Mouse (Mus musculus): ENCODE results near the gene Bahcc1.

Gene Bahcc1

DNA sequence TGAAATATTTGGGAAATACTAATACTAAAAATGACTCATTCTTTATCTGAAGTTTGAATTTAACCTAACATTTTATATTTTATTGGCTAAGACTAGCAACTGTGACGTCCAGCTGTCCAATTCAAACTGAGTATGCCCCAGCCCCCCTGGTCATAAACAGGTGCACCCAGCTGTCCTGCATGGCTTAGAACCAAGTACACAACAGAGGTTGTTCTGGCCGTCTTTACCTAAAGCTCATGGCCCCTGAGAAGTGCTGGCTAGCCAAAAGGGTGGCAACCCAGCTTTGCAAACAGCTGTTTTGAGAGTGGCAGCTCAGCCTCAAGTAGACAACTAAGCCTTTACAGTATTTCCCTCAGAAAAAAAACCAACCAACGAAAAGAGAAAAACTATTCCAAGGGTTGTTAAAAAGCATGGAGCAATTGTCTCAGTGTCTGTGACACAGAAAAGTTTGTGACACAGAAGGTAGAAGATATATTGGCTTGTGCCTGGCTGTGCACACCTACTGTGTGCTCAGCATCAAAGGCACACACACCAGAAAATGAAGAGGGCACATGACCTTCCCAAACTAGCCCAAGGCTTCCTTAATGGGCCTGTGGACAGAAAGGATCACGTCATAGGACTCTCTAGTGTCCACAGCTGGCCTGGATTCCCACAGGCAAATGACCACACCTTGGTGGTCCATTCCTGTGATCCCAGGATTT lies 65.8 kb downstream of the Bahcc1 start:
- no peak for DNase-seq

DNA sequence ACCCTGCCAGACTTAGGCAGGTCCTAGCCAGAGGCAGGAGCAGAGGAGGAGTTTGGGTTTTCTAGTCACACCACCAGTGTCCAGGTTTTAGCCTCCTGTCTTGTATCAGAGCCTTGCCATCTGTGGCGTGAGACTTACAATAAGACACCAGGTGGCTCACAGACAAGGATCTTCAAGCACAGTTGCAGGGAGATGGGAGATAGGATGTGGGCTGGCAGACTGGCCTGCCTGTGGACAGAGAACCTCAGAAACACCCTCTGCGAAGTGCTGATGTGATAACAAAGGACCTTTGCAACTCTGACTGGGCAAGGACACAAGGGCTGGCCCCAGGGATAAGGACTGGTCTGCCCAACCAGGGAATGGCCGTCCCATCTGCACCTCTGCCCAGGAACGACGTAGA lies 66.7 kb downstream of the Bahcc1 start:
- DNase-seq, result no peak

DNA sequence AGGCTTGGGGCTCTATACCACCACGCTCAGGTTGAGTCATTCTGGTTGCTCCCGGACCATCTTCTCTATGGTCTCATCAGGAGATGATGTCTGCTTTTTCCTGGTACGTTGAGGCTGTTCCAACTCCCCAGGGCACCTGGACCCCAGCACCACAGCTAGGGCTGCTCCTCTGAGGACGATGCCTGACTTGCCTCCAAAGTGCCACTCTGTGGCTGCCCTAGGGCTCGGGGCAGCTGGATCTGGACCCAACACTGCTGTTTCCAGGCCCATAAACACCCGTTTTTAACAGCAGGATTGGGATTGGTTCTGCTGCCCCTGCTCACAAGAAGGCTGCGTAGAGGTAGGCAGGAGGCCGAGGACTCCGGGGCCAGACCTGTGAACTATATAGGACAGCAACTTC lies 70.4 kb downstream of the Bahcc1 start:
- DNase-seq, result no peak

DNA sequence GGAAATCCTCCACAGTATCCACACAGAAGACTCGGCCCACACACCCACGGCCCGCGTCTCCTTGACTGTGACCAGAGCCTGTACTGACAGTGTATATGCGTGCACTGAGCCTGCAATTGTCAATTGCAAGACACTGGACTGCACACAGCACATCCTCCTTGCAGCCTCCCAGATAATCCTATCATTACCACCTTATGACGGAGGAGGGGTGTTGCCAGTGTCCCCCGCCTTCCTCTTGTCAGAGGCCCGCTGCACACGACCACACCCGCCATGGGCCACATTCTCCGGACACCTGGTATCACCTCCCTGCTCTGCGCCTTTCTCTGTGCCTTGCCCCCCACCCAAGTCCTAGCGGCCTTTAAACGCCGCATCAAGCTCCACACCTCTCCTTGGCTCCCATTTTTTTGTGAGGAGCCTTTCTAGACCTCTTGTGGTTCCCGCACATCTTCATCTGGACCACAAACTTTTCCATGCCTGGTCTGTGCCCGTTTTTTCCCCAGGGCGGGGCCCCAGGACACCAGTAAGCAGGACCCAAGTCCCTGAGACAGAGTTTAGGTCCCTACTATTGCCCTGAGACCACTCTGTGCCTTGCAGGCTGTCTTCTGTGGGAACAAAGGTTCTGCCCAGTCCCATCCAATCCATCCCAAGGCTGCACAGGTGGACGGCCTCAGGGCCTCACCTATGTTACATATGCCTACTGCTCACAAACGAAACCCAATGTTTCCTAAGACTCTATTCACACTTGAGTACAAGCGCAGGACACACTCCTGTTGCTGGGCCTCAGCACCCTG lies 71.0 kb downstream of the Bahcc1 start:
- DNase-seq, result no peak

DNA sequence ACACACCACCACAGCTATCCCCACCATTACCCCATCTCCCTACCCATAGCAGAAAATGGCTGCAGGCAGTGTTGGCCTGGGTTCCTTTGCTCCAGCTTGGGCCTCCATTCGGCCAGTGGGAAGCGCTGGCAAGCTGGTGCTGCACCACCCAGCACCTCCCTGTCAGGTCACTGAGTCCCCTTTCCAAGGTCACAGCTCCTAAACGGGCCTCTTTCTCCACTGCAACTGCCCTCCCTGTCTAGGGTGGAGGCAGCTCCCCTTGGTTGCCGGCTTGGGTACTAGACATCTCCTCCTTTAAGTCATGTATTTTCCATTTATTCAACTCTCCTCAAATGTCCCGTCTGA lies 71.6 kb downstream of the Bahcc1 start:
- peak; percentile 41 for DNase-seq

DNA sequence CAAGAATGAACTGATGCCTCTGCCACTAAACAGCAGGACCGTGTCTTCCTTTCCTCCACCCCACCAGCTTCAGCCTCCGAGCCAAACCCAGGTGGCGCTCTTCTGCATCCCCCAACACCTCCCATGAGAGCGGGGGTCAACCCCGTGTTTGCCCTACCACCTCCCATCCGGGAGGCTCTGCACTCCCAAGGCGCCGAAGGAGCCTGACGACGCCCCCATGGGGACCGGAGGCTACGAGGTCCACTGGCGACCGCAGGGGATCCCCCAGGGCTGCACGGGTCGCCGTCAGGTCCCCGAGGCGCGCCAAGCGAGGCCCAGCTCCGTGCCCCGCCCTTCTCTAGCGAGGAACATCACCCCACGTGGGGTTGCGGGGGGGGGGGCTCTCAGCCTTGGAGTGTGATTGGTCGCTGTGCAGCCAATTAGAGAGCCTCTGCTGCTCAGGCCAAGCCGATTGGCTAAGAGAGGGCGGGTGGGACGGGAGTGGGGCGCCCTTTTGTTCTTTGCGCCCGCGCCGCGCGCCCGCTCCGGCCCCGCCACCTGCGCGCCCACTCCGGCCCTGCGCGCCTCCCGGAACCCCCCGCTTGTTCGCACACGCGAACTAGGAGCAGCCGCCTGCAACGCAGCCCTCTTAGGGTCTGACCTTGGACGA lies 72.3 kb downstream of the Bahcc1 start:
- peak; percentile 95 for DNase-seq

DNA sequence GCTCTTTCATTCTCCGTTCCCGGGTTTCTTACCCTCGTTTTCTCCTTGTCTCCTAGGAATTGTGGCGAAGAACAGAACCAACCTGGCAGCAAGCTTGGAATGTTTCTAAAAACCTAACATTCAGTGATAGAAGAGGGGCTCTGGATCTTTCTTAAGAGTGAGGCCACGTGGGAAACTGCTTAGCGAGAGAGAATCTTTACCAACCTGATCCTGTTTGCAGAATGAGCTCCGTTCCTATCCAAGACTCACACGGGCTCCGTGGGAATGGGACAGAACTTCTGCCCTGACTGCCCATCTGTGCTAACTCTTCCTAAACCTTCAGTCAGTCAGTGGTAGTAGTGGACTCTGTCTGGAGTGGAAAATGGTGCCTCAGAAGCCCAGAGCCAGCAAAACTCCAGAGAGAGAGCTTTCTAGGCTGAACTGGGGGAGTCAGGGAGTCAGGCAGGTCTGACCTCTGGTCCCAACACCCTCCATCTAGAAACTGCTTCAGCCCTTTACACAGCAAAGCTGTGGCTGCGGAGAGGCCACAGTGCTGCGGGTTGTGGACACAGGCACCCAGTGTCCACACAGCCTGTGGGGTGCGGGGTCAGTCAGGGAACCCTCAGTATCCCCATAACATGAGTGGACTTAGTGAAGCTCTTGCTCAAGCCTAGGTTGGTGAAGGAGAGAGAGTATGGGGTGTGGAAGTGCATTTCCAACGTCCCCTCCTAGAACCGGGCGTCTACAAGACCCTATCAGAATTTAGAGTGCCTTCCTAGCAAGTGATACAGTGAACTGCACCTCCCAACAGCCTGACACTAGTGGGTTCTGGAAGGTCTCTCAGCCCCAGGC lies 73.0 kb downstream of the Bahcc1 start:
- DNase-seq, result no peak

DNA sequence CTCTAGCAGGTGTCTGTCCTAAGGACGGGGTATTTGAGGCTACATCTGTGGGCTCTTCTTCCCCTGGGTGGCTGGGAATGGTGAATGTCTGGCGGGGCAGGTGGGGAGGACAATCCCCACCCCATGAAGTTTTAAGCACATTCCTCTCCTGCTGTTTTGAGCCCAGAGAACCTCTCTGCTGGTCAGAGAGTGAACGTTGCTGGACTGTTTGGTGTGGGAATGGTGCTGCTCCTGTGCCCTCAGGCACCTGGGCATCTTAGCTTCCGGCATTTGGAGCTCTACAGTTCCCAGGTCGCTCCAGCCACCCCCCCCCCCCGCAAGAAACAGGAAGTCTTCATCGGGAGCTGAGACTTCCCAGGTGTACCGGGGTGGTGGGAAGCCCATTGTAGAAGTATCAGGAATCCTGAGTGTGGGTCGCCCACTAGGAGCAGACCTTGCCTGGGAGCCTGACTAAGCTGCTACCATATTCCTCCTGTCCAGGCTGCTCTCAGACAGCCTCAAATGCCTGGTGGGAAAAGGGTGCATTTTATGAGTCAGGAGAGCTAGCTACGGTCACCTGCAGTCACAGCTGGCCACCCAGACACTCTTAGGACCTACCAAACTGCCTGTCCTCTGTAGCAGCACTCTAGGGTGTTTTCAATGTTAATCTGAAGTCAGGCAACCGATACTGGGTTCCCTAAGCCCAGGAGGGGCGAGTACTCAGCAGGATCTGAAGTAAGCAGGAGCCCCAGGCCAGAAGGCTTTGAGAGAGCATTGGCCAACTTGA lies 73.8 kb downstream of the Bahcc1 start:
- peak; percentile 28 for DNase-seq

DNA sequence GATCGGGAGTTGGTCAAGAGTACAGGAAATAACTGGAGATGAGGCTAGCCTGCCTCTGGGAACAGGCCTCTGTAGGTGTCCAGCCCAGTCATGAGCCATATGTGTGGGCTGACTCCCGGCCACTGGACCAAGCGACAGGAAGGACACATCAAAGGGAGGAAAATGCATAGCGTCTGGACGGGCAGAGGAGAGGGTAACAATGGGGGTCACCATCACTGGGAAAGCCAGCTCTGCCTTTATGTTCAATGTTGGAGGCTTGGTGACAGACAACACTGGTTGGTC lies 74.3 kb downstream of the Bahcc1 start:
- no peak for DNase-seq

DNA sequence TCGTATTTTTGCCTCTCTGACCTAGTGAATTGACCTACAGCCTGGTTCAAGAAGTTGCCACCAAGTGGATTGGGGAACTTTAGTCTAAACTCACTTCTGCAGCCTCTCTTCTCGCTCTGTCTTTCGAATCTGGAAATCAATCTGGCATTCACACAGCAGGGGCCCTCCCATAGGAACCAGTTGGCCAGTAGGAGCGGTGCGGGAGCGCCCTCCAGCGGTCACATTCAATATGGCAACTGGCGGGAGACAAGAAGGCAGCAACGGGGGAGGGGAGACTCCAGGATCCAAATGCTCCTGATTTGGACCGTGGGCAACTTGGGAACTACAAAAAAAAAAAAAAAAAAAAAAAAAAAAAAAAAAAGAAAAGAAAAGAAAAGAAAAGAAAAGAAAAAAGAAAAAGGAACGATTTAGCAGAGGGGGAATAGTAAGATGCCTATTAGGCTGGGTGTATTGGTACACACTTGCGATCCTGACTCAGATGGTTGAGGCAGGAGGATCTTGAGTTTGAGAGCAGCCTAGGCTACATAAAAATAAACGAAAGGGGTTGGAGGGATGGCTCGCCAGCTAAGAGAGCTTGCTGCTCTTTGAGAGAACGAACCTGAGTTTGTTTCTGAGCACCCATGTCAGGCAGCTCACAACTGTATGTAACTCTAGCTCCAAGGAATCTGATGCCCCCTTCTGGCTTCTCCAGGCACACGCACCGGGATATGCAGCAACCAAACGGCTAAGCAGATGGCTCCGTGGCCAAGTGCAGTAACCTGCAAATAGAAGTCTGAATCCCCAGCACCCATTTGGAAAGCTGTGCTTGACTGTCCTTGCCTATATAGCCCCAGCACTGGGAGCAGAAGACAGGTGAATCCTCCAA lies 75.1 kb downstream of the Bahcc1 start:
- peak; percentile 99 for DNase-seq

DNA sequence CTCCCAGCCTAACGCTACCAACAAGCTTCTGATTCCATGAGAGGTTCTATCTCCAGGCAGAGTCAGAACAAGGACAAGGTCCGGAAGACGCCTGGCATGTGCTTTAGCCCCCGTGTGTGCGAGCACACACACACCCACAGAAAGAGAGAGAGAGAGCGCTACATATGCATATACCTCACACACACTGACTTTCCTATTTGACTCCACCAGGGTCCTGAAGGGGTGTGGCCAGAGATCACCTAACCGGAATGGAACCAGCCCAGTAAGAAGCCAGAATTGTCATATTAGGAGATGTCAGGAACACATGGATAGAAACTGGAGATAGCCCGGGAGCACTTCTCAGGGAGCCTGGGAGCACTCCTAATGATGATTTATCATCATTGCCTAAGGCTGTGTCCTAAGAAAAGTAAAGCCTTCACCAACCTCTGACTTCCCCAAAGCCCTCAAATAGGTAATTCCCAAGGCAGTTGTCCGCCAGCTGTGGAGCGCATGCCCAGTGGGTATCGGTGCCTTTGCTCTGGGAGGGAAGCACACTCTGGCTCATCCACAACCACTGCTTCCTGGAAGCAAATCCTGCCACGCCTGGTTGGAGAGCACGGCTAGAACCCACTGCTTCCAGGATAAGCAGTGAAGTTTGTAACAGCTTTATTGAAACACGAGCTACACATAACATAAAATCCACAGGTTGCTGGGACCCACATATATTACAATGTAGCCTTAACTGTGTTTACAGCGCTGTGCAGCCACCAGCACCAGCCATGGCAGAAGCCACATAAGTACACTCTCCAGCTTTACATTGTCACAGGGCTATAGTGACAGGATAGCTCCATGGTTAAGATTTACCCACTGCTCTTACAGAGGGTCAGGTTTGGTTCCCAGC lies 75.9 kb downstream of the Bahcc1 start:
- DNase-seq, result peak; percentile 17

DNA sequence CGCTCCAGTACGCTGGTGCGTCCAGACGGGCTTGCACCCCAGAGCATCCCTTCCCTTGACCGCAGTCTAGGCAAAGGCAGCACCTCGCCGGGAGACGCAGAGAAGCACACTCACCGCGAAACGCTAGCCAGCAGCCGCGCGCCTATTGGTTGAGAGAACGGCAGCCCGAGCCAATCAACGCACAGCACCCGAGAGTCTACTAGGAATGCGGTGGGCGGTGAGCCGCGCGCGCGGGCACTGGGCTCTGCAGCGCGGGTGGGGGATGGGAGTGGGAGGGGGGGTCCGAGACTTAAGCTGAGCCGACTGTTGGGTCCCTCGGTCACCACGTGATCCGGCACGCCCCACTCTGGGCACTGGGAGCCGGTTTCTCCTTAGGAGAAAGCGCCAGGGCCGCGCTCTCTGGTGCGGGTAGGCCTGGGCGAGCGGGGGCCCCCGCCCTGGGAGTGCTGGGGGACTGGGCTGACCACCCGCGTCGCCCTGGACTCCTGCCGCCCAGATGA lies 78.1 kb downstream of the Bahcc1 start:
- peak; percentile 97 for DNase-seq

DNA sequence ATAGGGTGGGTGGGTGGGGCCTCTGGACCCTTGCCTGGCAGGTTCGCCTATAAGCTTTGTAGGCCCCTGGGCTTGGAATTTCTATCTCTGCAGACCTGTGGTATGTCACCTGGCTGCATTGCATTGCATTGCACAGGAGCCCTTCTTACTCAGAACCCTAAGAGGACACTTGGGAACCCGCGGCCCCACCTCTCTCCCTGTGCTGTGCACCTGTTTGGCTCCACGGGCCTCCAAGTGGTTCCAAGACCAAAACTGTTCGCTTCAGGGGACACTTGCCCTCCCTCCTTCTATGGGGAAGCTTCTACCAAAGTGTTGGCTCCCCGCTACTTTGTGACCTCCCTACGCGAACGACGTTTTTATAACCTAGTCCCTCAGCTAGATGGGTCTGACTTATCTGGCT lies 78.8 kb downstream of the Bahcc1 start:
- DNase-seq, result peak; percentile 42

DNA sequence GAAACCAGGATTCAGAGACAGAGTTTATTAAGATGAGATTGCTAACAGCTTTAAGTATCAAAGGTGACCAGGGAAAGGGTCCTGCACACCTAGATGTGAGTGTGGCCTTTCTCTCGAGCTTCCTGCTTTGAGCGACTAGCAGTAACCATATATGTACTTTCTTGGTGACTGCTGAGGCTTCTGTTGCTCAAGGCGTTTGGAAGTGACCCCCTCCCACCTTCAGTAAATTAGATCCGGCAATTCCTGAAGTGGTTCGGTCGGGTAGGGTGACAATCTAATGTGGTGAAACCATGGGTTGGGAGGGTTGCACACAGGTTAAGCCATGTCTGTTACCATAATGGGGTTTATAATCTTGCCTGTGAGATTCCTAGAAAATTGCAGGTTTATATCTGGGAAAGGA lies 79.3 kb downstream of the Bahcc1 start:
- peak; percentile 7 for DNase-seq

DNA sequence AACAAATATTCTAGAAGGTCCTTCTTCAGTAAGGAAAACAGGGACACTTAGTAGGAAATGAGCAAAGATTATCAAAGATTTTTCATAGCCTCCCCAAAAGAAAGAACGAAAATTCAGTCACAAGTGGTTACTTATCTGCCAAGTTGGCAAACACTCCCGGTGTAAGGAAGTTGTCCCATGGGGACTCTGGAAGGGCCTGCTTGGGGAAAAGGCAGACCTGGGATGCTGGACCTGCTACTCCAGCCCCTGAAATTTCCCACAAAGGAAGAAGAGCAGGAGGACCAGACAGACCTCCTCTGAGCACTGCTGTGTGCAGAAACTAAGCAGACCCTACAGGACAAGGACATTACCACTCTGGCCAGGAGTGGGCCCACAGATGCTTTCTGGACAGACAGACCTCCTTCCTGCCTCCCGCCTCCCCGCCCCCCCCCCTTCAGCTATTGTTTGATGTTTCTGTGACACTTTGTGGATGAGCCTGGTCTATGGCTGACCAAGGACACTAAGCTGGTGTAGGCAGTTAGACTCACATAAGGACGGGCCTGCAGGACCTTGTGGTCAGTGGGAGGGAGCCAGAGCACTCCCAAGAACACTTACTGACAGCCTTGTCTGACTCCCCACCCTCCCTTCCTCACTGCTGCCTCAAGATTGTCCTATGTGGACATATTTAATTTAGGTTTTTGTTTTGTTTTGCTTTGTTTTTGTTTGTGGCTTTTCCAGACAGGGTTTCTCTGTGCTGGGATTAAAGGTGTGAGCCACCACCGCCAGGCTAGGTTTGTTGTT lies 81.3 kb downstream of the Bahcc1 start:
- DNase-seq, result peak; percentile 9

DNA sequence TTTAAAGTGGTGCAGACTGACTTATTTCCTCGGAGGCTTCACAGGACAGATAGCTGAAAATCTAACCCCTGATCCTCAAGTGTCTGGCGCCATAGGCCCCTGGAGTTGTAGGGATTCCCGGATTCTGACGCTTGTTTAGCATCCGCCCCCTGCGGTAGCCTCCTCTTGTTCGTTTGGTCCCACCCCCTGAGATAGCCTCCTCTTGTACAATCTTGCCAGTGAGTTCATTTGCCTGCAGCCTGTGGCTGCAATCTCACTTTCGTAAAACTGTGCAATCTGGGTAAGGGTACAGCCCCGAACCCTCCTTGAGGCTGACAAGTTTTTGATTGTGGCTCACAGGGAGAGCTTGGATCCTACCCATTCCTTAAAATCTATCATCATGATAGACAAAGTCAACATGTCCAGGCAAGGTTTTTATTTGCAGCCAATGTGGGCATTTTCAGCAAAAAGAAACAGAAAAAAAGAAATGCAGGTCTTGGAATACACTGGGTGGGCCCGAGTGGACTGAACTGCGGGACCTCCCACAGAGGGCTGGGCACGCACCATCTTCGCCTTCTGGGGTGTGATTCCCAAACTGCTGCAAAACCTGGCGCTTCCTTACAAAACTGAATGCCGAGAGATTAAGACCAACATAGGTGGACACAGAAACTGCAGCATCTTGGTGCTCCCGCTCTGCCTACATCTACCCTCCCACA lies 82.1 kb downstream of the Bahcc1 start:
- peak; percentile 19 for DNase-seq

DNA sequence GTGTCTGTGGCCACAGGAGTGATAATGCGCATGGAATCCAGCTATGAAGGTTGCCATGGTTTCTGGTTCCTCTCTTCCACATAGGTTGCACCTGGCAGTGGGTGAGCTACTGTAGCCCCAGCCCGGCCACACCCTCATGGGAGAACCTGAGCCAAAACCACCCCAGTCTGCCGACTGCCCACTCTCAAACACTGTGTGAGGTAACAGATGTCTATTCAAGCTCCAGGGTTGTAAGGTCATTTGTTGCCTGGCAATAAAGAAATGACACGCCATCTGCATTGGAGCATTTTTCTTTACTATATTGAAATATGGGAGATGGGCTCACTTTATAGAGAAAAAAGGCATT lies 82.6 kb downstream of the Bahcc1 start:
- DNase-seq, result peak; percentile 24

DNA sequence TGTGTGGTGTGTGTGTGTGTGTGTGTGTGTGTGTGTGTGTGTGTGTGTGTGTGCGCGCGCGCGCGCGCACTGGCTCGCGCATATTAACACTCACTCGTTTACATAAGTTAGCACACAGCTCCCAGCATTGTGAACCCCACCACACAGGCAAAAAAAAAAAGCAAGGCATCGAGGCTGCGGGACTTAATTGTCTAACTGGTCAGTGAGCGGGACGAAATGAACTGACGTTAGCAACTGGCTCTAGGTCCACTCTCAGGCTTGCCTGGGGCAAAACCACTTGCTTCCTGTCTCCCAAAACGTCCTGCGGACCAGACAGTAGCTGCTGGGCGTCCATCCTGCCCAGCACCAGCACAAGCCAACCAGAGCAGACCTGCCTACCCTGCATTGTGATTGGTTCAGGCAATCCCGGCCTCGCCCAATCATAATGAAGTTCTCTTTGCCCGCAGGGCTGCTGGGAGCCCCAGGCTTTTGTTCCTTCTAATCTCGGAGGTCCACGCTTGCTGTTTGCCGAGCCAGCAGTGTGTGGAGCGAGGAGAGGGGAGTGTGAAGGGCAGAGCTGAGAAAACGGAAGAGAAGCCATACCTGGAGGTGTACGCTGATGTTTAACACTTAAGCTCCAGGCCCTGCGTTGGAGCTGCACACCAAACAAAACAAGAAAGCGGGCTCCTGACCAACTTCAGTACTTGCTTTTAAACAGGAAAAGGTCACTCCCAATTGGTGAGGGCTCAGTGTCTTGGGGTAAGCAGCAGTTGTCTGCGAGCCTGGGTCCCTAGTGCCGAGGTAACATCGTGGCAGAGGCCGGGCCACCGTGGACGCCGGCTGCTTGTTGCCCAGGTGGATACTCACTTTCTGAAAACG lies 83.3 kb downstream of the Bahcc1 start:
- DNase-seq, result peak; percentile 94

All from kidney, postnatal 10 days (tissue).